Mouse (Mus musculus) CH12.LX (cell line): ENCODE measurements around the gene Themis. TPM values are rescaled to one million over a fixed set of nuclear protein-coding genes. Genes with fewer than 3 reads are reported as not detected.

ENCODE experiments used
- DNase-seq: peaks from one replicate; pipeline ENCODE4 v3.0.0-alpha.2; 2013; ENCODE audit errors: extremely low read depth
- H3K27ac ChIP-seq: 2 replicates; pipeline ENCODE4 v1.5.1; 2012; ENCODE audit warnings: low read depth, mild to moderate bottlenecking, control low read depth, moderate library complexity; ENCODE audit not compliant: insufficient read depth
- H3K27me3 ChIP-seq: replicated peaks from 2 replicates; pipeline ENCODE3; 2012; ENCODE audit warnings: inconsistent platforms
- H3K36me3 ChIP-seq, 2 experiments: replicated peaks in 1 of 2; 2 replicates each; pipeline versions ENCODE3 to v1.6.1; 2012; ENCODE audit warnings: inconsistent platforms in 1 of 2, low read length in 1 of 2, mild to moderate bottlenecking in 1 of 2, mixed read lengths in 1 of 2, moderate library complexity in 1 of 2; ENCODE audit not compliant: control insufficient read depth in 1 of 2, insufficient read depth in 1 of 2
- H3K4me1 ChIP-seq, 2 experiments: 2 replicates each; pipeline ENCODE4 v1.6.1; 2012; ENCODE audit warnings: inconsistent platforms in 1 of 2, moderate library complexity in 1 of 2; ENCODE audit not compliant: insufficient read depth in 2 of 2, control insufficient read depth in 1 of 2
- H3K4me2 ChIP-seq: 2 replicates; pipeline ENCODE4 v1.6.1; 2012; ENCODE audit warnings: low read depth, mild to moderate bottlenecking, control low read depth; ENCODE audit not compliant: poor library complexity, insufficient read depth, severe bottlenecking
- H3K4me3 ChIP-seq, 3 experiments: fragments of 150-350 bp in 1 of 3; sonication (generic) in 1 of 3; replicated peaks in 1 of 3; 2 replicates each; pipeline versions ENCODE3 to v1.5.1; 2011 to 2012; ENCODE audit warnings: low read depth in 2 of 3, low read length in 2 of 3, mild to moderate bottlenecking in 2 of 3, moderate library complexity in 2 of 3, control low read depth in 1 of 3, improper control_type of control experiment in 1 of 3, inconsistent platforms in 1 of 3, mixed read lengths in 1 of 3; ENCODE audit not compliant: poor library complexity in 1 of 3
- H3K79me2 ChIP-seq: replicated peaks from 2 replicates; pipeline ENCODE4 v1.6.1; 2012; ENCODE audit warnings: mild to moderate bottlenecking, moderate library complexity; ENCODE audit not compliant: control insufficient read depth, poor library complexity, insufficient read depth, severe bottlenecking; ENCODE audit errors: extremely low read depth
- H3K9ac ChIP-seq: 2 replicates; pipeline ENCODE4 v1.6.1; 2012; ENCODE audit warnings: low read depth, mild to moderate bottlenecking, control low read depth, moderate library complexity; ENCODE audit not compliant: insufficient read depth
- H3K9me3 ChIP-seq: replicated peaks from 2 replicates; pipeline ENCODE3; 2012; ENCODE audit warnings: low read length, inconsistent platforms, mixed read lengths
- BHLHE40 ChIP-seq: IDR thresholded peaks from 2 replicates; pipeline ENCODE4 v1.6.1; 2011; ENCODE audit warnings: mild to moderate bottlenecking, low read depth, low read length, improper control_type of control experiment
- CHD1 ChIP-seq: IDR thresholded peaks from 2 replicates; pipeline ENCODE4 v1.6.1; 2012; ENCODE audit warnings: low read depth, low read length, improper control_type of control experiment, inconsistent platforms
- CHD2 ChIP-seq: IDR thresholded peaks from 2 replicates; pipeline ENCODE4 v1.6.1; 2011; ENCODE audit warnings: low read length, improper control_type of control experiment
- CTCF ChIP-seq, 2 experiments: IDR thresholded peaks in 1 of 2; conservative IDR thresholded peaks in 1 of 2; 2 replicates each; pipeline ENCODE4 v1.5.1; 2011 to 2012; ENCODE audit warnings: low read depth in 2 of 2, low read length in 2 of 2, improper control_type of control experiment in 1 of 2, inconsistent platforms in 1 of 2, mild to moderate bottlenecking in 1 of 2, moderate library complexity in 1 of 2
- E2F4 ChIP-seq: IDR thresholded peaks from 2 replicates; pipeline ENCODE4 v1.6.1; 2011; ENCODE audit warnings: low read depth, low read length, improper control_type of control experiment; ENCODE audit not compliant: insufficient replicate concordance
- ELF1 ChIP-seq: IDR thresholded peaks from 2 replicates; pipeline ENCODE4 v1.6.1; 2014; ENCODE audit warnings: low read depth, mild to moderate bottlenecking, inconsistent platforms, low read length, improper control_type of control experiment
- EP300 ChIP-seq: IDR thresholded peaks from 2 replicates; pipeline ENCODE4 v1.6.1; 2011; ENCODE audit warnings: low read length, improper control_type of control experiment
- IRF4 ChIP-seq: IDR thresholded peaks from 2 replicates; pipeline ENCODE4 v1.6.1; 2014; ENCODE audit warnings: low read depth, mild to moderate bottlenecking, inconsistent platforms, low read length, improper control_type of control experiment
- JUND ChIP-seq: conservative IDR thresholded peaks from 2 replicates; pipeline ENCODE4 v1.6.1; 2011; ENCODE audit warnings: low read depth, low read length, improper control_type of control experiment
- KAT2A ChIP-seq: IDR thresholded peaks from 2 replicates; pipeline ENCODE4 v1.6.1; 2012; ENCODE audit warnings: low read length, improper control_type of control experiment, inconsistent platforms; ENCODE audit not compliant: insufficient replicate concordance
- MAFK ChIP-seq: IDR thresholded peaks from 2 replicates; pipeline ENCODE4 v1.6.1; 2011; ENCODE audit warnings: low read length, improper control_type of control experiment; ENCODE audit not compliant: insufficient replicate concordance
- MAX ChIP-seq: IDR thresholded peaks from 2 replicates; pipeline ENCODE4 v1.6.1; 2011; ENCODE audit warnings: low read length, improper control_type of control experiment
- MYC ChIP-seq: IDR thresholded peaks from 2 replicates; pipeline ENCODE4 v1.6.1; 2011; ENCODE audit warnings: low read depth, mild to moderate bottlenecking, improper control_type of control experiment, low read length
- NELFE ChIP-seq: IDR thresholded peaks from 2 replicates; pipeline ENCODE4 v1.6.1; 2011; ENCODE audit warnings: low read depth, low read length, improper control_type of control experiment
- PAX5 ChIP-seq: IDR thresholded peaks from 2 replicates; pipeline ENCODE4 v1.6.1; 2012; ENCODE audit warnings: low read length, inconsistent platforms, mixed read lengths
- POLR2A ChIP-seq: IDR thresholded peaks from 2 replicates; pipeline ENCODE4 v1.6.1; 2011; ENCODE audit warnings: low read depth, mild to moderate bottlenecking, improper control_type of control experiment, low read length
- RAD21 ChIP-seq: IDR thresholded peaks from 2 replicates; pipeline ENCODE4 v1.6.1; 2011; ENCODE audit warnings: low read depth, mild to moderate bottlenecking, low read length, improper control_type of control experiment, moderate library complexity
- RCOR1 ChIP-seq: conservative IDR thresholded peaks from 2 replicates; pipeline ENCODE4 v1.6.1; 2012; ENCODE audit warnings: low read depth, mild to moderate bottlenecking, inconsistent platforms, low read length, improper control_type of control experiment
- SMC3 ChIP-seq: IDR thresholded peaks from 2 replicates; pipeline ENCODE4 v1.6.1; 2011; ENCODE audit warnings: low read depth, low read length, improper control_type of control experiment
- TBP ChIP-seq: conservative IDR thresholded peaks from 2 replicates; pipeline ENCODE4 v1.6.1; 2011; ENCODE audit warnings: low read depth, low read length, improper control_type of control experiment
- TCF12 ChIP-seq: IDR thresholded peaks from 2 replicates; pipeline ENCODE4 v1.6.1; 2014; ENCODE audit warnings: low read depth, mild to moderate bottlenecking, inconsistent platforms, low read length, improper control_type of control experiment
- UBTF ChIP-seq: IDR thresholded peaks from 2 replicates; pipeline ENCODE4 v1.6.1; 2012; ENCODE audit warnings: low read depth, mild to moderate bottlenecking, inconsistent platforms, low read length, improper control_type of control experiment, moderate library complexity
- USF2 ChIP-seq: conservative IDR thresholded peaks from 2 replicates; pipeline ENCODE4 v1.6.1; 2011; ENCODE audit warnings: low read depth, low read length, improper control_type of control experiment
- ZC3H11A ChIP-seq: IDR thresholded peaks from 2 replicates; pipeline ENCODE4 v1.6.1; 2012; ENCODE audit warnings: low read depth, mild to moderate bottlenecking, inconsistent platforms, low read length, improper control_type of control experiment
- ZKSCAN1 ChIP-seq: IDR thresholded peaks from 2 replicates; pipeline ENCODE4 v1.6.1; 2012; ENCODE audit warnings: low read depth, inconsistent platforms, low read length, improper control_type of control experiment, borderline replicate concordance
- ZMIZ1 ChIP-seq: IDR thresholded peaks from 2 replicates; pipeline ENCODE4 v1.6.1; 2012; ENCODE audit warnings: low read depth, mild to moderate bottlenecking, inconsistent platforms, low read length, improper control_type of control experiment
- dilution Hi-C: fragments of 300-500 bp; cut with MboI; formaldehyde crosslinking; loops from 2 replicates; pipeline ENCODE4 v1.14.3; 2020; ENCODE audit warnings: low sequenced_read_pairs; ENCODE audit not compliant: extremely low pct_unique_long_range_greater_than_20kb, extremely low pct_ligation_motif_present
- in situ Hi-C: fragments of 300-500 bp; cut with MboI; formaldehyde crosslinking; loops from 3 replicates; pipeline ENCODE4 v1.14.3; 2019; ENCODE audit warnings: low sequenced_read_pairs, low pct_ligation_motif_present, low pct_unique_long_range_greater_than_20kb, mixed read lengths
- polyA plus RNA-seq: library from polyadenylated mRNA; unstranded; fragments of >175 nt; gene quantifications from 2 replicates; pipeline ENCODE4 v1.2.1, GENCODE M21; 2012; ENCODE audit warnings: low read depth; ENCODE audit not compliant: insufficient read length
- total RNA-seq, 2 experiments: library from RNA; depleted of rRNA; stranded (reverse); fragments of 300-350 nt in 1 of 2; fragments of >200 nt in 1 of 2; gene quantifications; 2 replicates each; pipeline ENCODE4 v1.2.3; 2012 to 2014

Themis gene
- total and polyA plus RNA-seq, 3 experiments: not detected

- H3K27ac ChIP-seq: no peak overlapping the region
- no peaks in the 10 kb centered on the region for H3K36me3 ChIP-seq
- no peak for DNase-seq
- H3K4me3 ChIP-seq: no peak overlapping the region
- H3K4me2 ChIP-seq: no peak overlapping the region
- H3K27me3 ChIP-seq: no peaks in the 10 kb centered on the region
- no peaks in the 10 kb centered on the region for H3K4me1 ChIP-seq
- peaks cover 5% of the 10 kb centered on the region for H3K9me3 ChIP-seq
- TF ChIP-seq NELFE: no peak
- no peak for TF ChIP-seq PAX5
- no peak for TF ChIP-seq POLR2A
- no peak for TF ChIP-seq CTCF (conservative IDR thresholded peaks at IDR 0.05 in 1 of 2, IDR thresholded peaks at IDR 0.05 in 1 of 2; ENCODE audit: low read depth in 2 of 2, low read length in 2 of 2)
- TF ChIP-seq SMC3: no peak
- no peak for TF ChIP-seq UBTF
- TF ChIP-seq JUND: no peak
- TF ChIP-seq EP300: no peak
- no peak for TF ChIP-seq USF2
- no peak for TF ChIP-seq MYC
- TF ChIP-seq MAX: no peak
- TF ChIP-seq ZKSCAN1: no peak
- TF ChIP-seq BHLHE40: no peak
- no peak for TF ChIP-seq MAFK
- no peak for TF ChIP-seq E2F4
- TF ChIP-seq ZC3H11A: no peak
- no peak for TF ChIP-seq TBP
- TF ChIP-seq ZMIZ1: no peak
- no peak for TF ChIP-seq CHD2
- no peak for TF ChIP-seq IRF4
- dilution Hi-C loops (no loop called here), in situ Hi-C loops (no loop called here)
- no peak overlapping the region for H3K9ac ChIP-seq
- H3K79me2 ChIP-seq: no peaks in the 10 kb centered on the region
Observed at GRCm38 (mm10) chr10:28651910-28652309, 16.2 kb upstream of the Themis start.

- no peak overlapping the region for H3K4me2 ChIP-seq
- H3K27me3 ChIP-seq: no peaks in the 10 kb centered on the region
- no peak for DNase-seq
- no peak overlapping the region for H3K9ac ChIP-seq
- H3K79me2 ChIP-seq: no peaks in the 10 kb centered on the region
- dilution Hi-C loops: no loop called here
- H3K36me3 ChIP-seq: no peaks in the 10 kb centered on the region
- no peak overlapping the region for H3K27ac ChIP-seq
- in situ Hi-C loops: no loop called here
- peaks cover 2% of the 10 kb centered on the region for H3K9me3 ChIP-seq
- no peak overlapping the region for H3K4me3 ChIP-seq
- TF ChIP-seq EP300 (no peak), TCF12 (no peak), ELF1 (no peak), KAT2A (no peak), IRF4 (no peak), RCOR1 (no peak), CHD1 (no peak), RAD21 (no peak), USF2 (no peak)
- no peaks in the 10 kb centered on the region for H3K4me1 ChIP-seq
Observed at GRCm38 (mm10) chr10:28654733-28655132, 13.4 kb upstream of the Themis start.
